Mouse (Mus musculus) G1E (cell line): ENCODE measurements at regions not wholly inside any gene's neighbourhood (a gene's known extent, or its start where the extent isn't known, plus 50 kb on each side); places are given as distances from the start of the nearest gene placed in this dataset.

ENCODE experiments used
- CTCF ChIP-seq: IDR thresholded peaks from 2 replicates; pipeline ENCODE4 v1.5.1; 2012; ENCODE audit warnings: low read depth, low read length, inconsistent platforms, mixed read lengths
- GATA1 ChIP-seq: IDR thresholded peaks from 2 replicates; pipeline ENCODE4 v1.6.1; 2012; ENCODE audit warnings: borderline replicate concordance, low read length, inconsistent platforms, mixed read lengths
- TAL1 ChIP-seq: conservative IDR thresholded peaks from 2 replicates; pipeline ENCODE4 v1.6.1; 2012; ENCODE audit warnings: low read depth, low read length, inconsistent platforms, mixed read lengths

- no peak for TF ChIP-seq CTCF
- no peak for TF ChIP-seq GATA1
- no peak for TF ChIP-seq TAL1
Observed at GRCm38 (mm10) chr17:4581851-4582250, 412.3 kb upstream of the Arid1b start.
